Mouse (Mus musculus): ENCODE measurements around the gene Zfp423. TPM values are rescaled to one million over a fixed set of nuclear protein-coding genes. Genes with fewer than 3 reads are reported as not detected.

Zfp423 gene
- polyA plus RNA-seq, 1 experiment from 2014 or later: 18.1 TPM

DNA sequence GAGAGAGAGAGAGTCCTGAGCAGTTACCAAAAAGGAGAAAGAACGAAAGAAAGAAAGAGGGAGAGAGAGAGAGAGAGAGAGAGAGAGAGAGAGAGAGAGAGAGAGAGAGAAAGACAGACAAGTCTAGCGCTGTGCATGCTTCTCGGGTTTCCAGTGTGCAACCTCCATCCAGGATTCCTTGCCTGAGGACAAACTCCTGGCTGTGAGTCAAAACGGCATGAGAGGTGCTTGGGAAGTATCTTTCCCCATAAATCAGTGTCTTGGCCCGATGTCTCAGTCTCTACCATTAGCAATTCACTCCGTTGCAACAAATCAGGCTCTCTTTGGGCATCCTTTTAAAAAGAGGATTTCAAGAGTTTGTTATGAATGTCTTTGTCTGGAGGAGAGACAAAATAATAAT lies 36.9 kb downstream of the Zfp423 start:
- no peaks in the 10 kb centered on the region for H3K27me3 ChIP-seq (ENCODE audit: insufficient read depth, low read length)
- peaks cover 15% of the 10 kb centered on the region for H3K4me1 ChIP-seq (ENCODE audit: insufficient read depth)
- no peak overlapping the region for H3K9ac ChIP-seq
- no peak overlapping the region for H3K4me3 ChIP-seq (ENCODE audit: low read depth, low read length)
- H3K9me3 ChIP-seq (ENCODE audit: low read depth, low read length): no peaks in the 10 kb centered on the region
- 38% methylated on average over 6 of the region's 6 CpGs for WGBS
- ATAC-seq (ENCODE audit: insufficient read depth) (no peak), DNase-seq (peak; percentile 57)
- H3K27ac ChIP-seq (ENCODE audit: low read depth): no peak overlapping the region
- no peak overlapping the region for H3K4me2 ChIP-seq
- TF ChIP-seq CTCF (IDR thresholded peaks at IDR 0.05; ENCODE audit: low read depth): no peak
- no peaks in the 10 kb centered on the region for H3K36me3 ChIP-seq (ENCODE audit: insufficient read depth)

- ATAC-seq (ENCODE audit: insufficient read depth) (no peak), DNase-seq (no peak)
- Histone ChIP-seq H3K27ac (ENCODE audit: low read depth) (no peak overlapping the region), H3K9me3 (ENCODE audit: low read depth, low read length) (no peaks in the 10 kb centered on the region), H3K9ac (no peak overlapping the region), H3K27me3 (ENCODE audit: insufficient read depth, low read length) (no peaks in the 10 kb centered on the region), H3K4me2 (no peak overlapping the region), H3K4me1 (ENCODE audit: insufficient read depth) (peaks cover 25% of the 10 kb centered on the region), H3K36me3 (ENCODE audit: insufficient read depth) (no peaks in the 10 kb centered on the region), H3K4me3 (ENCODE audit: low read depth, low read length) (no peak overlapping the region)
- 36% methylated on average over 5 of the region's 5 CpGs for WGBS
- no peak for TF ChIP-seq CTCF (IDR thresholded peaks at IDR 0.05; ENCODE audit: low read depth)
These were observed 41.4 kb downstream of the Zfp423 start for GRCm38 (mm10) chr8:87918004-87918403.

DNA sequence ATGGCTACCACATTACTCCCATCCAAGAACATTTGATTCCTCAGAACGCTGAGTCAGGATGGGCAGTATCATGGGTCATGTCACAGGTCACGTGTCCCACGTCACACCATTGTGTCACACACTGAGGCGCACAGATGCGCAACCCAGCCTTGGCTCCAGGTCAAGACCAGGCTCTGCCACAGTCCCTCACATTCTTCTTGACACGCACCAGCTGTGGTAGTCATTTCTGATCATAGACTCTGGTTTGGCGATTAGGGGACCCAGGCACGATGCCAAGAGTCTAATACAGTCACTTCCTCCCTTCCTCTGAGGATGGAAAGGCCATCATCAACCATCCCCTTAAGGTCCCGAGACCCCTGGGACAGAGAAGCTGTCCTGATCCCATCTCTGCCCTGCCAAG lies 43.6 kb downstream of the Zfp423 start:
- no peak overlapping the region for H3K9ac ChIP-seq
- peak; percentile 86 for DNase-seq
- no peaks in the 10 kb centered on the region for H3K36me3 ChIP-seq (ENCODE audit: insufficient read depth)
- H3K27me3 ChIP-seq (ENCODE audit: insufficient read depth, low read length): no peaks in the 10 kb centered on the region
- WGBS: 40% methylated on average over 9 of the region's 9 CpGs
- no peak overlapping the region for H3K27ac ChIP-seq (ENCODE audit: low read depth)
- no peaks in the 10 kb centered on the region for H3K9me3 ChIP-seq (ENCODE audit: low read depth, low read length)
- H3K4me2 ChIP-seq: no peak overlapping the region
- H3K4me3 ChIP-seq (ENCODE audit: low read depth, low read length): no peak overlapping the region
- ATAC-seq (ENCODE audit: insufficient read depth): peak; percentile 42; the same call in 1 of the 2 replicates
- H3K4me1 ChIP-seq (ENCODE audit: insufficient read depth): peaks cover 29% of the 10 kb centered on the region
- no peak for TF ChIP-seq CTCF (IDR thresholded peaks at IDR 0.05; ENCODE audit: low read depth)

DNA sequence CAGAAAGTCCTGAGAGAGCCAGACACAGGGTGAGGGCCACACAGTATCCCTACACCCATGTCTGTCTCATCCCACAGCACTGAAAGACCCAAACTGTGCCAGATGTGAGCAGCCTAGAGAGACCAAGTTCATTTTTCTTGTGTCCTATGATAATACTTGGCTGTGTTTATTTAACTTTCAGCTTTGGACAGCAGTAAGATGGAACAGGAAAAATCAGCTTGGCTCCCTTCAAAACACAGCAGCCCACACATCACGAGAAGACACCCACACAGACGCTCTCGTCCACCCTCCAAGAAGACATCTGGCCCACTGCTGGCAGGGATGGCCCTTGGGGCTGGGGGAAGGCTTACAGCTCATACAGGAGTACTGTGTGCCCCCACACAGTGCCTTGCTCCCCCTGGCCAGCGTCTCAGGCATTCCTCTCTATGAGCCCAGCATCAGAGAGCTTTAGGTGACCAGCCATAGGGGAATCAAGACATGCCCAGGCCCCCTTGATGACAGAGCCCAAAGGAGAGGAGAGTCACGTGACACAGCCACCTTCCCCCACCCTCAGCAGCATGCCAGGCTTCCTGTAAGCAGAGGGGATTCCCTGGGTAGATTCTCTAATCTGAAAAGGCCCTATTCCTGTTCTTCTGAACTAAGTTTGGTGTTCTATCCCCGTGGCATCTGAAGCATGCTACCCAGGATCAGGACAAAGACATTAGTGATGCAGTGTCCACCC lies 45.0 kb downstream of the Zfp423 start:
- 25% methylated on average over 6 of the region's 6 CpGs for WGBS
- Histone ChIP-seq H3K4me3 (ENCODE audit: low read depth, low read length) (no peak overlapping the region), H3K27ac (ENCODE audit: low read depth) (peak overlapping the region; percentile 77), H3K9me3 (ENCODE audit: low read depth, low read length) (no peaks in the 10 kb centered on the region), H3K4me1 (ENCODE audit: insufficient read depth) (peaks cover 31% of the 10 kb centered on the region), H3K27me3 (ENCODE audit: insufficient read depth, low read length) (no peaks in the 10 kb centered on the region), H3K4me2 (peak overlapping the region; percentile 13; the same call in 1 of the 2 replicates), H3K36me3 (ENCODE audit: insufficient read depth) (no peaks in the 10 kb centered on the region), H3K9ac (no peak overlapping the region)
- ATAC-seq (ENCODE audit: insufficient read depth) (peak; percentile 87), DNase-seq (peak; percentile 82)
- no peak for TF ChIP-seq CTCF (IDR thresholded peaks at IDR 0.05; ENCODE audit: low read depth)

DNA sequence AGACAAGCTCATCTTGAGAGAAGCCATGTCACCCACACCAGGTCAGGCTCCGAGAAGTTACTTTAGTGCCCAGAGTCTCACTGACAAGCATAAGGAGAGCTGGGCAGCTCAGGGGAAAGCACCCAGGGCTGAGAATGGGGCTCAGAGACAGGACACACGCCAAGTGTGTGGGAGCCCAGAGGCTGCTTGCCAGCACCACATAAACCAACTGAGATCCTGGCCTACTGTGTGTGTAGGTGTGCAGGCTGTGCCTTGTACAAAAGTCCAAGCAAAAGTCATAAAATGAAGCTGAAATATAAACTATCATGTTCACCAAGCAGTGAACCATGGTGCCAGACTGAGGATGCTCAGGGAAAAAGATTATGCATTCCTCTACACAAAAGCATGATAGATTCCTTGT lies 50.5 kb downstream of the Zfp423 start:
- Histone ChIP-seq H3K27ac (ENCODE audit: low read depth) (no peak overlapping the region), H3K9me3 (ENCODE audit: low read depth, low read length) (no peaks in the 10 kb centered on the region), H3K9ac (no peak overlapping the region), H3K36me3 (ENCODE audit: insufficient read depth) (no peaks in the 10 kb centered on the region), H3K27me3 (ENCODE audit: insufficient read depth, low read length) (no peaks in the 10 kb centered on the region), H3K4me1 (ENCODE audit: insufficient read depth) (peaks cover 6% of the 10 kb centered on the region; the same call in 1 of the 2 replicates), H3K4me3 (ENCODE audit: low read depth, low read length) (no peak overlapping the region), H3K4me2 (no peak overlapping the region)
- DNase-seq (no peak), ATAC-seq (ENCODE audit: insufficient read depth) (no peak)
- WGBS: 67% methylated on average over 2 of the region's 2 CpGs
- no peak for TF ChIP-seq CTCF (IDR thresholded peaks at IDR 0.05; ENCODE audit: low read depth)

DNA sequence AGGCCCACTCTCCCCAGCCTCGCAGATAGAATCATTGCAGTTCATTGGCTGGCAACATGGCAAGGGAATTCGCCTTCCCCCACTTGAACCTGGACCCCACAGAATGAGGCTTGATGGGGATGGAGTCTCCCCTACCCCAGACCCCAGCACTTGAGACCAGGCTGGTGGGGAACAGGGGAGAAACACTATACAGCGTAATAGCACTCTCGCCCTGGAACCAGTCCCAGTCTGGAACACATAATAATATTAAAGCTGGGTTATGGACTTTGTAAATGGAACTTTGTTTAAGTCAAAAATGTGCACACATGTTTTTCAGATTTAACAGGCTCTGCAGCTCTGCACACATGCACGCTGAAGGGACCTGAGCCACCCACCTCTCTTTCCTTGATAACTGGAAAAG lies 54.0 kb downstream of the Zfp423 start:
- Histone ChIP-seq H3K9me3 (ENCODE audit: low read depth, low read length) (no peaks in the 10 kb centered on the region), H3K4me3 (ENCODE audit: low read depth, low read length) (no peak overlapping the region), H3K27me3 (ENCODE audit: insufficient read depth, low read length) (no peaks in the 10 kb centered on the region), H3K9ac (no peak overlapping the region), H3K4me2 (no peak overlapping the region), H3K4me1 (ENCODE audit: insufficient read depth) (no peaks in the 10 kb centered on the region), H3K36me3 (ENCODE audit: insufficient read depth) (no peaks in the 10 kb centered on the region), H3K27ac (ENCODE audit: low read depth) (no peak overlapping the region)
- TF ChIP-seq CTCF (IDR thresholded peaks at IDR 0.05; ENCODE audit: low read depth): no peak
- ATAC-seq (ENCODE audit: insufficient read depth): no peak
- 76% methylated on average over 5 of the region's 5 CpGs for whole genome bisulfite sequencing
- no peak for DNase-seq

- Histone ChIP-seq H3K27ac (ENCODE audit: low read depth) (no peak overlapping the region), H3K36me3 (ENCODE audit: insufficient read depth) (no peaks in the 10 kb centered on the region), H3K9ac (no peak overlapping the region), H3K27me3 (ENCODE audit: insufficient read depth, low read length) (no peaks in the 10 kb centered on the region), H3K4me1 (ENCODE audit: insufficient read depth) (no peaks in the 10 kb centered on the region), H3K4me3 (ENCODE audit: low read depth, low read length) (no peak overlapping the region), H3K9me3 (ENCODE audit: low read depth, low read length) (no peaks in the 10 kb centered on the region), H3K4me2 (no peak overlapping the region)
- no peak for TF ChIP-seq CTCF (IDR thresholded peaks at IDR 0.05; ENCODE audit: low read depth)
- DNase-seq (no peak), ATAC-seq (ENCODE audit: insufficient read depth) (no peak)
- WGBS: 72% methylated on average over 5 of the region's 5 CpGs
These were observed 55.3 kb downstream of the Zfp423 start for GRCm38 (mm10) chr8:87904108-87904507.

Data from lung, embryonic 14.5 days (tissue).